Mouse (Mus musculus) G1E (cell line): ENCODE data around the gene Paics. TPM values are rescaled to one million over a fixed set of nuclear protein-coding genes. Genes with fewer than 3 reads are reported as not detected.

ENCODE experiments used
- ATAC-seq: 2 replicates; pipeline ENCODE4 v1.8.0; 2016; ENCODE audit warnings: mild to moderate bottlenecking; ENCODE audit not compliant: insufficient number of reproducible peaks, poor library complexity, low FRiP score, severe bottlenecking; ENCODE audit errors: extremely low read depth
- DNase-seq: peaks from one replicate; pipeline ENCODE4 v3.0.0; 2012; ENCODE audit warnings: low spot score
- H3K27me3 ChIP-seq: 2 replicates; pipeline ENCODE4 v1.6.1; 2012; ENCODE audit warnings: mild to moderate bottlenecking, low read length, inconsistent platforms; ENCODE audit not compliant: insufficient read depth
- H3K36me3 ChIP-seq: replicated peaks from 2 replicates; pipeline ENCODE3; 2012; ENCODE audit warnings: mild to moderate bottlenecking, inconsistent platforms
- H3K4me1 ChIP-seq: 2 replicates; pipeline ENCODE4 v1.6.1; 2012; ENCODE audit warnings: low read depth, low read length, inconsistent platforms, mixed read lengths; ENCODE audit not compliant: insufficient read depth
- H3K4me3 ChIP-seq: 2 replicates; pipeline ENCODE4 v1.5.1; 2012; ENCODE audit warnings: low read depth, mild to moderate bottlenecking, inconsistent platforms, low read length, moderate library complexity, mixed read lengths
- H3K9me3 ChIP-seq: replicated peaks from 2 replicates; pipeline ENCODE4 v1.6.1; 2012; ENCODE audit warnings: inconsistent platforms
- CTCF ChIP-seq: IDR thresholded peaks from 2 replicates; pipeline ENCODE4 v1.5.1; 2012; ENCODE audit warnings: low read depth, low read length, inconsistent platforms, mixed read lengths
- GATA1 ChIP-seq: IDR thresholded peaks from 2 replicates; pipeline ENCODE4 v1.6.1; 2012; ENCODE audit warnings: borderline replicate concordance, low read length, inconsistent platforms, mixed read lengths
- GATA2 ChIP-seq: IDR thresholded peaks from 2 replicates; pipeline ENCODE4 v1.6.1; 2012; ENCODE audit warnings: low read depth, low read length, inconsistent platforms, borderline replicate concordance
- POLR2AphosphoS5 ChIP-seq: IDR thresholded peaks from 2 replicates; pipeline ENCODE4 v1.6.1; 2012; ENCODE audit warnings: low read depth, low read length, inconsistent platforms; ENCODE audit not compliant: insufficient replicate concordance
- TAL1 ChIP-seq: conservative IDR thresholded peaks from 2 replicates; pipeline ENCODE4 v1.6.1; 2012; ENCODE audit warnings: low read depth, low read length, inconsistent platforms, mixed read lengths
- polyA plus RNA-seq: library from polyadenylated mRNA; stranded (reverse); fragments of >175 nt; gene quantifications from 2 replicates; pipeline ENCODE4 v1.2.3, GENCODE M21; 2012
- total RNA-seq, 2 experiments: library from RNA; stranded (forward) in 1 of 2; stranded (reverse) in 1 of 2; fragments of 200-1000 nt in 1 of 2; fragments of >200 nt in 1 of 2; fragmentation: Nextera tagmentation in 1 of 2; gene quantifications; 2 replicates each; pipeline ENCODE4 v1.2.3; 2014 to 2017

Gene Paics
- total and polyA plus RNA-seq, 3 experiments, result 23.4 to 473 (median 382) TPM

DNA sequence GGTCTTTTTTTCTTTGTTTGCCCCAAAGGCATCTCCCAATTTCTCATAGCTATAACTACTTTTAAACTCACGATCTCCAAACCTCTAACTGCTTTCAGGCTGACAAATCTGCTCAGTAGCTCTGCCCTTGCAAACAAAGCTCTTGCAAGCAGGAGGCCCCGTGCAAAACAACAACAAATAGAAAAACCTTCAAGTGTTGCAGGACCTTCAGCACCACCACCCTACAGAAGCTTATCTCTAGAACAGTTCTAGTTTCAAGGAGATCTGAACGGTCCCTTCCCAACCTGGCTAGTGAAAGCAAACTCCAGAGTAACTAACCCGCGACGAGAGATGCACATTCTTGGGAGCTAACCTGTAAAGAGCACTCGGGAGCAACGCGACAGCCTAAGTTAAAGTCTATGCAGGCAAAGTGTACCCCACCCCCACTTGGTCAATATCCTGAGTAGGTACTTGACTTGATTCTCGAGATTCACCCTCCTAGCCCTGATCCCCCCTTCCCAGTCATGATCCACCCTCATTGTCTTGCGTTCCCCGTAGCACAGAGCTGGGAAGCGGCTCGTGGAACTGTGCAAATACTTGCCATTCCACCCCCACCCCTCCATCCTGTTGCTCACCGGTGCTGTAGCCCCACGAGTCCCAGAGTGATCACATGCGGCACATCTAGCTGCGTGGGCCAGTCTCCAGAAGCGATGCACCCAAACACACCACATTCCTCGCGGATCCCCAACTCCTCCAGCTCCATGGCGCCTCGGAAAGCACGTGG, 583 bp upstream of the Paics start:
- Histone ChIP-seq H3K4me1 (peaks cover 68% of the 10 kb centered on the region), H3K4me3 (peak overlapping the region; percentile 94), H3K27me3 (no peaks in the 10 kb centered on the region), H3K9me3 (no peaks in the 10 kb centered on the region), H3K36me3 (peaks cover 48% of the 10 kb centered on the region)
- ATAC-seq, result no peak
- TF ChIP-seq POLR2AphosphoS5 (peak; percentile 55; the same call in 1 of the 2 replicates), GATA2 (no peak)
- no peak for DNase-seq

GRCm38 (mm10) chr5:76952112-76953040, 1.3 kb downstream of the Paics start:
- Histone ChIP-seq H3K9me3 (no peaks in the 10 kb centered on the region), H3K27me3 (no peaks in the 10 kb centered on the region), H3K4me3 (peak overlapping the region; percentile 94), H3K4me1 (peaks cover 61% of the 10 kb centered on the region), H3K36me3 (peaks cover 52% of the 10 kb centered on the region)
- TF ChIP-seq GATA1 (no peak), CTCF (no peak), POLR2AphosphoS5 (no peak), TAL1 (no peak), GATA2 (no peak)
- ATAC-seq (no peak), DNase-seq (no peak)

- Histone ChIP-seq H3K27me3 (no peaks in the 10 kb centered on the region), H3K9me3 (no peaks in the 10 kb centered on the region), H3K36me3 (peaks cover 52% of the 10 kb centered on the region), H3K4me1 (peaks cover 55% of the 10 kb centered on the region), H3K4me3 (no peak overlapping the region; the same call in 1 of the 2 replicates)
- DNase-seq, result no peak
- TF ChIP-seq GATA1, result no peak
- ATAC-seq, result no peak
Observed at GRCm38 (mm10) chr5:76953794-76954193, 2.7 kb downstream of the Paics start.

GRCm38 (mm10) chr5:76954271-76954900, 3.3 kb downstream of the Paics start:
- DNase-seq (no peak), ATAC-seq (no peak)
- Histone ChIP-seq H3K36me3 (peaks cover 55% of the 10 kb centered on the region), H3K4me3 (no peak overlapping the region; the same call in 1 of the 2 replicates), H3K27me3 (no peaks in the 10 kb centered on the region), H3K9me3 (no peaks in the 10 kb centered on the region), H3K4me1 (peaks cover 52% of the 10 kb centered on the region)
- TF ChIP-seq GATA2 (no peak), TAL1 (no peak), POLR2AphosphoS5 (no peak), CTCF (no peak), GATA1 (no peak)

GRCm38 (mm10) chr5:76955474-76955873, 4.4 kb downstream of the Paics start:
- Histone ChIP-seq H3K4me3 (no peak overlapping the region; the same call in 1 of the 2 replicates), H3K9me3 (no peaks in the 10 kb centered on the region), H3K27me3 (no peaks in the 10 kb centered on the region), H3K36me3 (peaks cover 65% of the 10 kb centered on the region), H3K4me1 (peaks cover 51% of the 10 kb centered on the region)
- ATAC-seq, result no peak
- no peak for DNase-seq
- TF ChIP-seq CTCF, result no peak
- TF ChIP-seq GATA2, result no peak
- no peak for TF ChIP-seq POLR2AphosphoS5
- TF ChIP-seq GATA1, result no peak
- TF ChIP-seq TAL1, result no peak

GRCm38 (mm10) chr5:76957954-76958353, 6.8 kb downstream of the Paics start:
- ATAC-seq, result no peak
- Histone ChIP-seq H3K36me3 (peaks cover 89% of the 10 kb centered on the region), H3K9me3 (no peaks in the 10 kb centered on the region), H3K27me3 (no peaks in the 10 kb centered on the region), H3K4me1 (peaks cover 44% of the 10 kb centered on the region), H3K4me3 (no peak overlapping the region)
- DNase-seq, result no peak
- TF ChIP-seq CTCF, result peak; percentile 11; the same call in 1 of the 2 replicates
- TF ChIP-seq GATA1, result no peak
